Mouse (Mus musculus): Measurements from ENCODE around the gene Slc6a15.

- no peak for TF ChIP-seq POLR2A (IDR thresholded peaks at IDR 0.05; ENCODE audit: insufficient read depth, low read depth, low read length)
- no peak for TF ChIP-seq CTCF (IDR thresholded peaks at IDR 0.05; ENCODE audit: insufficient read depth, low read depth, low read length)
Measured at GRCm38 (mm10) chr10:103402171-103402570, 34.6 kb downstream of the Slc6a15 start.
